Mouse (Mus musculus): ENCODE data around the gene Hes7. TPM values are rescaled to one million over a fixed set of nuclear protein-coding genes. Genes with fewer than 3 reads are reported as not detected.

Gene Hes7
- polyA plus RNA-seq, 1 experiment from 2014 or later, result 0.70 TPM

DNA sequence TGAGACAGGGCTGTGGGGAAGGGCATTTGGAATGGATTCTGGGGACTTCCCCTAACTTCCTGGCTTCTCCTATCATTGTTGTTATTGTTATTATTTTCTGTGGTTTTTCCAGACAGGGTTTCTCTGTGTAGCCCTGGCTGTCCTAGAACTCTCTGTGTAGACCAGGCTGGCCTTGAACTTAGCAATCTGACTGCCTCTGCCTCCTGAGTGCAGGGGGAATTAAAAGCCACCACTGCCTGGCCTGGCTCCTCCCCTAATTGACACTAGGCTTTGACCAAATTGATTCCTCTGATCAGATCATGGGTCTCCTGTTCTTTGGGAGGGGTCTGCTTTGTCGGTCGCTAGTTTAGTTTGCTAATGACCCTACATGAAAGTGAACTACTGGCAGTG is 6.5 kb downstream of the Hes7 start:
- peaks cover 22% of the 10 kb centered on the region for H3K4me1 ChIP-seq (replicated peaks)
- H3K27ac ChIP-seq (ENCODE audit: poor library complexity, severe bottlenecking), result no peak overlapping the region
- H3K4me3 ChIP-seq, result peak overlapping the region; percentile 63; the same call in 1 of the 2 replicates
- H3K36me3 ChIP-seq, result no peaks in the 10 kb centered on the region
- peak overlapping the region; percentile 92 for H3K4me2 ChIP-seq
- 52% methylated on average over 2 of the region's 2 CpGs for WGBS
- 0 out of 2 replicates have a peak overlapping the region, but pooled peaks have one; percentile 71 for H3K9ac ChIP-seq
- ATAC-seq (ENCODE audit: insufficient number of reproducible peaks, low FRiP score), result no peak
- no peaks in the 10 kb centered on the region for H3K9me3 ChIP-seq (replicated peaks)
- peaks cover 13% of the 10 kb centered on the region; the same call in 1 of the 2 replicates for H3K27me3 ChIP-seq (replicated peaks)

DNA sequence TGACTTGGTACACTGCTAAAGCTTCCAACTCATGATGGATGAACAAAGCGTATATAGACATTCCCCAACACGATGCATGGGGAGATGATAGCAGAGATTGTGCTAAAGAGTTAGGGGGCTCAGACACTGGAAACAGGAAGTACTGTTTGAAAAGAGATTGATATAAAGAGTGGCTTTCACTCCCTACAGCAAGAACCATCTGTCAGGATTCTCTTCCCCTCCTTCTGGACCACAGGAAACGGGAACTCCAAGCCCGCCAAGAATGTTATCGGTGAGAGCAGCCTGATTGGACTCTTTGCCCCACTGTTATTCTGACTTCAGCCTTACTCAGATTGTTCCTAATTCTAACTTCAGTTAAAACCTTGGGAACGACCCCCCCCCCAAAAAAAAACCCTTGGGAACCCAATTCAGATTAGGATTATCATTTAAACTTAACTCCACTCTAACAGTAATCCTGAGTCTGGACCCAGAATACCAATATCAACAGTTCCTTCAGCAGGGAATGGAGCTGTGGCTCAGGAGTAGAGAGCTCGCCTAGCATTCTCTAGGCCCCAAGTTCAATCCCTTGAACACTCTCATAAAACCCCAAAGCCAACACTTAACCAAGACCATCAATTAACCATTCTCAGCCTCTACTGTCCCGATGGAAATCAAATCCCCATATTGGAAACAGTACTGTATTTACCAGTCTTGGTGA is 8.4 kb downstream of the Hes7 start:
- Histone ChIP-seq H3K9ac (no peak overlapping the region), H3K9me3 (replicated peaks) (no peaks in the 10 kb centered on the region), H3K36me3 (no peaks in the 10 kb centered on the region), H3K27ac (ENCODE audit: poor library complexity, severe bottlenecking) (no peak overlapping the region), H3K27me3 (replicated peaks) (peaks cover 29% of the 10 kb centered on the region), H3K4me1 (replicated peaks) (peaks cover 22% of the 10 kb centered on the region), H3K4me3 (no peak overlapping the region), H3K4me2 (no peak overlapping the region)
- ATAC-seq (ENCODE audit: insufficient number of reproducible peaks, low FRiP score), result no peak
- WGBS, result 51% methylated on average over 8 of the region's 8 CpGs

DNA sequence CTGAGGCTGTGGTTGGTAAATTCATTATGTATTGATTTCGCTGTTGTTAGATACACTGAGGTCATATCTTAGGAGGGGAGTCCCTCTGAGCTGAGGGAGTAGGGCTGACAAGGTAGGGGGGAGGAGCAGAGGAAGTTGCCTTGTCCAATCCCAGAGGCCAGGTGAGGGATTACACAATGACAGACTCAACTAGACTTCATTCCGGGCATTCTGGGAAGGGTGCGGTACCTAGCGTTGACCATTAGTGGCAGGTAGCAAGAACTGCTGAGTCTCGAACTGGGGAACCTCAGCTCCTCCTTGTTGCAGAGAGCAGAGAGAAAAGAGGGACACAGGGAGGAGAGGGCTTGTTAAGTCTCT is 13.3 kb downstream of the Hes7 start:
- H3K36me3 ChIP-seq, result no peaks in the 10 kb centered on the region
- H3K4me3 ChIP-seq, result peak overlapping the region; percentile 49
- 22% methylated on average over 5 of the region's 5 CpGs for WGBS
- no peak for ATAC-seq (ENCODE audit: insufficient number of reproducible peaks, low FRiP score)
- no peaks in the 10 kb centered on the region for H3K9me3 ChIP-seq (replicated peaks)
- H3K27me3 ChIP-seq (replicated peaks), result peaks cover 33% of the 10 kb centered on the region
- no peak overlapping the region for H3K27ac ChIP-seq (ENCODE audit: poor library complexity, severe bottlenecking)
- H3K9ac ChIP-seq, result no peak overlapping the region
- H3K4me2 ChIP-seq, result peak overlapping the region; percentile 85
- H3K4me1 ChIP-seq (replicated peaks), result peaks cover 12% of the 10 kb centered on the region

DNA sequence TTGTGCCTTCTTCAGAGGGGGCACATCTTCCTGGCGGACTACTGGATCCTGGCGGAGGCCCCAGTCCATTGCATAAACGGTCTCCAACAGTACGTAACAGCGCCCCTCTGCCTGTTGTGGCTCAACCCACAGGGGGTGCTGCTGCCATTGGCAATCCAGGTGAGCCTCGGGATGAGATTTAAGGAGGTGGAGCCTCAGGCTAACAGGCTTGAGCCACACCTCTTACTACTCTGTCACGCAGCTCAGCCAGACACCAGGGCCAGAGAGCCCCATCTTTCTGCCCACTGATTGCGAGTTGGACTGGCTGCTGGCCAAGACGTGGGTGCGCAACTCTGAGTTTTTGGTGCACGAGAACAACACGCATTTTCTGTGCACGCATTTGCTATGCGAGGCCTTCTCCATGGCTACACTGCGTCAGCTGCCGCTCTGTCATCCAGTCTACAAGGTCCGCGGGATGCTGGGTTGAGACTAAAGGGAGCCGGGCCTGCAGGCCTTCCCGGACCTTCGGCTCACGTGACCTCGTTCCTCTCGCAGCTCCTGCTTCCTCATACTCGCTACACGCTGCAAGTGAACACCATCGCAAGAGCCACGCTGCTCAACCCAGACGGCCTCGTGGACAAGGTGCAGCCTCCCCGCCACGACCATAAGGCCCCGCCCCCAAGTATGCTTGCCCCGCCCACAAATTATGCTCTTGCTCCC is 13.9 kb downstream of the Hes7 start:
- Histone ChIP-seq H3K4me2 (peak overlapping the region; percentile 85), H3K9me3 (replicated peaks) (no peaks in the 10 kb centered on the region), H3K27ac (ENCODE audit: poor library complexity, severe bottlenecking) (no peak overlapping the region), H3K27me3 (replicated peaks) (peaks cover 35% of the 10 kb centered on the region), H3K36me3 (no peaks in the 10 kb centered on the region), H3K4me3 (peak overlapping the region; percentile 49), H3K9ac (peak overlapping the region; percentile 63), H3K4me1 (replicated peaks) (peaks cover 12% of the 10 kb centered on the region)
- peak; percentile 66 for ATAC-seq (ENCODE audit: insufficient number of reproducible peaks, low FRiP score)
- 2% methylated on average over 34 of the region's 34 CpGs for WGBS

DNA sequence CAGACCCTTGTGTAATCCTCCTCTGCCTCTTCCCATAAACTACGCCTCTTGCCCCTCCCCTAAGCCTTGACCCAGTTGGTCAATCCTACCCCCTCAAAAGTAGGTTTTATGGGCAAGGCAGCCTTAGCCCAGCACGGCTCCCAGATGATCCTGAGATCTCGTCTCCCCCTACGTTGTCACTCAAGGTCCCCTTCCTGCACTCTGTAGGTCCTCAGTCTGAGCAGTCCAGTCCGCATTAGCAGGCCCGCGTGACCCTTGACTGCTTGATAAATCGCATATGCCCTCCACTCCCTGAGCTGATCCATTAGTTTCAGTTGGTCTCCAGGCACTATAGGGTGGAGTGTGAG is 14.4 kb downstream of the Hes7 start:
- Histone ChIP-seq H3K27ac (ENCODE audit: poor library complexity, severe bottlenecking) (no peak overlapping the region), H3K4me1 (replicated peaks) (peaks cover 12% of the 10 kb centered on the region), H3K9me3 (replicated peaks) (no peaks in the 10 kb centered on the region), H3K36me3 (no peaks in the 10 kb centered on the region), H3K27me3 (replicated peaks) (peaks cover 33% of the 10 kb centered on the region), H3K9ac (peak overlapping the region; percentile 63; the same call in 1 of the 2 replicates), H3K4me2 (peak overlapping the region; percentile 85), H3K4me3 (peak overlapping the region; percentile 49)
- ATAC-seq (ENCODE audit: insufficient number of reproducible peaks, low FRiP score), result peak; percentile 27; the same call in 1 of the 2 replicates
- 23% methylated on average over 8 of the region's 8 CpGs for WGBS

DNA sequence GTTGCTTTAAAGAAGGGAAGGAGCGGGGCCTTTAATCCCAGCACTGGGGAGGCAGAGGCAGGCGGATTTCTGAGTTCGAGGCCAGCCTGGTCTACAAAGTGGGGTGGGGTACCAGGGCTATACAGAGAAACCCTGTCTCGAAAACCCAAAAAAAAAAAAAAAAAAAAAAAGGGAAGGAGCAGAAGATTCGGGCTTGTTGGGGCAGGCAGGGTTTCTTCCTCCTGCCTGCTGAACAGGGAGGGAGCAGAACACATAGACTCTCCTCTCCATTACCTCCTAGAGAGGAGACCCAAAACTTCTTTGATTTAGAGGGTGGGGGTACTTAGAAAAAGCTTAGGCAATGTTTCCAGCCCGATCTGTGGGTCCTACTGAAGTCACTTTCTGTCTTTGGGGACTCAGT is 15.2 kb downstream of the Hes7 start:
- Histone ChIP-seq H3K27ac (ENCODE audit: poor library complexity, severe bottlenecking) (no peak overlapping the region), H3K27me3 (replicated peaks) (peaks cover 31% of the 10 kb centered on the region)

DNA sequence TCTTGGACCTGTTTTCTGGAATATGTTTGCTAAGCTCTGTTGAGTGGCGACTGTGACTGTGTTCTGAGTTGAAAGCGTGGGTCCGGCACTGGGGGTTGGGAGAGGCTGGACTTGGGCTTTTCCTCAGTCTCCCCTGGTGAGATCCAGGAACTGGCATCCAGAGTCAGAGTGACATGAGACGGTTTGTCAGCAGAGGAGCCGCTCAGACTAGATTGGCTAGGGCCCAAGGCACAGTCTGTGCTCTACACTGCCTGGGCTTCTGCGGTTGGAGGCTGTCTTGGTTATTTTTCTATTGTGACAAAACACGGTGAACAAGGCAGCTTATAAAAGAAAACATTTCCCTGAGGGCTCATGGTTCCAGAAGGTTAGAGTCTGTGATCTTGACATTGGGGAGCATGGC is 27.3 kb downstream of the Hes7 start:
- WGBS, result 74% methylated on average over 7 of the region's 7 CpGs
- H3K4me1 ChIP-seq (replicated peaks), result 0 out of 2 replicates have a peak, but pooled peaks cover 10% of the 10 kb centered on the region

More for the DNA sequence above, 15.2 kb downstream of the Hes7 start:
- 77% methylated on average over 6 of the region's 6 CpGs for WGBS
- ATAC-seq (ENCODE audit: insufficient number of reproducible peaks, low FRiP score), result no peak
- no peak overlapping the region for H3K4me2 ChIP-seq
- H3K4me1 ChIP-seq (replicated peaks), result peaks cover 12% of the 10 kb centered on the region
- no peak overlapping the region for H3K9ac ChIP-seq
- H3K36me3 ChIP-seq, result no peaks in the 10 kb centered on the region
- H3K9me3 ChIP-seq (replicated peaks), result no peaks in the 10 kb centered on the region
- no peak overlapping the region for H3K4me3 ChIP-seq

DNA sequence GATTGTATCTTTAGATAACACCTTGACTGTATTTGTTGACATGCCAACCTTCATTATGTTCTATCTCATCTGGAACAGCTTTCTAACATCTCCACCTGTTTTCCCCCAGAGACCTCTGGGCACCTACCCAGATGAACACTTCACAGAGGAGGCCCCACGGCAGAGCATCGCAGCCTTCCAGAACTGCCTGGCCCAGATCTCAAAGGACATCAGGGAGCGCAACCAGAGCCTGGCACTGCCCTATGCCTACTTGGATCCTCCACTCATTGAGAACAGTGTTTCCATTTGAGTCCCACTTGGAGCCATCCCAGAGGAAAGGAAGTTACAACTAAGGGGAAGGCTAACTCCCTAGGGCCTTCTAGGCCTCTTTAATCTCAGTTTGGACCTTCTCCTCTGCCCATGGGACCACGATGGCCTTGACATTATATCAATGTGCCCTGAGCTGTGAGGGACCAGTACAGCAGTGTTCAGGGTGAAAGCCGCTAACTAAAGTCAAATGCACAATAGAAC is 28.3 kb downstream of the Hes7 start:
- Histone ChIP-seq H3K9ac (no peak overlapping the region), H3K27me3 (replicated peaks) (peaks cover 26% of the 10 kb centered on the region), H3K27ac (ENCODE audit: poor library complexity, severe bottlenecking) (no peak overlapping the region), H3K4me1 (replicated peaks) (0 out of 2 replicates have a peak, but pooled peaks cover 10% of the 10 kb centered on the region), H3K9me3 (replicated peaks) (no peaks in the 10 kb centered on the region), H3K36me3 (no peaks in the 10 kb centered on the region), H3K4me3 (no peak overlapping the region), H3K4me2 (no peak overlapping the region)
- 88% methylated on average over 5 of the region's 5 CpGs for WGBS
- no peak for ATAC-seq (ENCODE audit: insufficient number of reproducible peaks, low FRiP score)

More for the DNA sequence above, 27.3 kb downstream of the Hes7 start:
- Histone ChIP-seq H3K9me3 (replicated peaks) (no peaks in the 10 kb centered on the region), H3K27ac (ENCODE audit: poor library complexity, severe bottlenecking) (no peak overlapping the region), H3K36me3 (no peaks in the 10 kb centered on the region), H3K9ac (no peak overlapping the region), H3K27me3 (replicated peaks) (peaks cover 24% of the 10 kb centered on the region), H3K4me2 (no peak overlapping the region), H3K4me3 (no peak overlapping the region)
- no peak for ATAC-seq (ENCODE audit: insufficient number of reproducible peaks, low FRiP score)

DNA sequence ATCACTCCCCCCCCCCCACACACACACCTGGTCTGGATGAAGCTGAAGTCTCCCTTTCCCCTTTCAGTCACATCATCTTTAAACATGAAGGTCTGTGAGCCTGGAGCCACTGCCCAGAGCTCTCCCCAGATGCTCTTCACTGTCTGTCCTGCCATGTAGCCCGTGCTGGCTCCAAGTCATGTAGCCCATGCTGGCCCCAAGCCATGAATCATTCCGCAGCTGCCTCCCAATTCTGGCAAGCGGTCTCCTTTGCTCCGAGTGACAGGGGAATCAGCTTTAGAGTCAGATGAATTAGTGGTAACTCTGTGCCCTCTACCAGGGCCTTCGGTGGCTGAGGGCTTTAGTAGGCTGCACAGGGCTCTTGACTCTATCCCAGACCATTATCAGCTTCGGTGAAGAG is 29.5 kb downstream of the Hes7 start:
- no peaks in the 10 kb centered on the region for H3K9me3 ChIP-seq (replicated peaks)
- H3K4me1 ChIP-seq (replicated peaks), result 0 out of 2 replicates have a peak, but pooled peaks cover 10% of the 10 kb centered on the region
- no peak overlapping the region for H3K9ac ChIP-seq
- H3K27ac ChIP-seq (ENCODE audit: poor library complexity, severe bottlenecking), result no peak overlapping the region
- H3K36me3 ChIP-seq, result no peaks in the 10 kb centered on the region
- no peak overlapping the region for H3K4me3 ChIP-seq
- H3K4me2 ChIP-seq, result no peak overlapping the region
- peaks cover 35% of the 10 kb centered on the region for H3K27me3 ChIP-seq (replicated peaks)
- 56% methylated on average over 6 of the region's 6 CpGs for WGBS
- ATAC-seq (ENCODE audit: insufficient number of reproducible peaks, low FRiP score), result no peak

DNA sequence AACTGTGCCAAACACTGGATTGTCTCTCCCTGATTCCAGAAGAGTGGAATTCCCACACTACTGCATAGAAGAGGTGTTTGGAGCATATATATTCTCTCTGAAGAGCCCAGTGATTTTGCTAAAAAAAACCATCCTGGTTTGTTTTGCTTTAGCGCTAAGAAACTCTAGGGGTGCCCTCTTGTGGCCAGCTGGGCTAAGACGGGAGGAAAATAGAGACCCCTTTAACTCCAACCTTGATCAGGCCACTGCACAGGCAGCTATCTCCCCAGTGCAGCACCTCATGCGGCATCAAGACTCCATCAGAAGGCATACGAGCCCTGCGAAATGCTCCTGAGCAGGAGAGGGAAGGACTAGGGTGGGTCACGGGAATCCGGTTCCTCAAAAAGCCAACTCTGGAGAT is 30.2 kb downstream of the Hes7 start:
- Histone ChIP-seq H3K4me3 (peak overlapping the region; percentile 25), H3K9ac (no peak overlapping the region), H3K27me3 (replicated peaks) (peaks cover 42% of the 10 kb centered on the region)

DNA sequence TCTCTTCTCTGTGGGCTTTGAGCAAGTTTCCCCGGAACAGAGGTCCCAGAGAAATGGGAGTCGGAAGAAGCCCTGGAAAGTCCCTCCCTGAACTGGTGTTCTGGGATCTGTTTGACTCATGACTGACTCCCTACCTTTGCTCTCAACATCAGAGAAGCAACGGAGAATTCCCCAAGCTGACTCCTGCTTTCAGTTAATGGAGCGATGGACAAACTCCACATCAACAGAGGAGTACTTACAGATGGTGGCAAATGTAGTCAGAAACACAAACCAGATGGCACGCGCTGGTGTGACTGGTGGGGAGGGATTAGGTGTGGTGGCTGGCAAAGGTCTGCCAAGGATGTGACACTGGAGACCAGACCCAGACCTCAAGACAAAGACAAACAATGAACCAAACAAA is 30.8 kb downstream of the Hes7 start:
- Histone ChIP-seq H3K4me3 (peak overlapping the region; percentile 25), H3K27ac (ENCODE audit: poor library complexity, severe bottlenecking) (no peak overlapping the region), H3K4me1 (replicated peaks) (0 out of 2 replicates have a peak, but pooled peaks cover 10% of the 10 kb centered on the region), H3K27me3 (replicated peaks) (peaks cover 44% of the 10 kb centered on the region), H3K4me2 (peak overlapping the region; percentile 58), H3K9ac (no peak overlapping the region), H3K36me3 (no peaks in the 10 kb centered on the region), H3K9me3 (replicated peaks) (no peaks in the 10 kb centered on the region)
- ATAC-seq (ENCODE audit: insufficient number of reproducible peaks, low FRiP score), result no peak
- 63% methylated on average over 6 of the region's 6 CpGs for WGBS

More for the DNA sequence above, 30.2 kb downstream of the Hes7 start:
- ATAC-seq (ENCODE audit: insufficient number of reproducible peaks, low FRiP score), result no peak
- peak overlapping the region; percentile 58 for H3K4me2 ChIP-seq
- no peaks in the 10 kb centered on the region for H3K9me3 ChIP-seq (replicated peaks)
- H3K4me1 ChIP-seq (replicated peaks), result 0 out of 2 replicates have a peak, but pooled peaks cover 10% of the 10 kb centered on the region
- H3K27ac ChIP-seq (ENCODE audit: poor library complexity, severe bottlenecking), result no peak overlapping the region
- H3K36me3 ChIP-seq, result no peaks in the 10 kb centered on the region
- 5% methylated on average over 7 of the region's 7 CpGs for WGBS

All from heart, embryonic 12.5 days (tissue).